Mouse (Mus musculus): ENCODE data around the gene Chek1.

DNA sequence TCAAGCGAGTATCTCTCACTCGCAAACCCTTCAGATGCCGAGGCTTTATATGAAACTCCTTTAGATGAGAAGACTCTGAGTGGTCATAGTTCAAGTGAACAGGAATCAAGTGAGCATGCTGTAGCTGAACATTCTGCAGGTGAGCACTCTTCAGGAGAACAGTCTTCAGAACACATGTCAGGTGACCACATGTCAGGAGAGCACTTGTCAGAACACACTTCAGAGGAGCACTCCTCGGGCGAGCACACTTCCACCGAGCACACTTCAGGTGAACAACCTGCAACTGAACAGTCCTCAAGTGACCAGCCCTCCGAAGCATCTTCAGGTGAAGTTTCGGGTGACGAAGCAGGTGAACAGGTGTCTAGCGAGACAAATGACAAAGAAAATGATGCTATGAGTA is 32.6 kb downstream of the Chek1 start:
- TF ChIP-seq CTCF (conservative IDR thresholded peaks at IDR 0.05; ENCODE audit: low read length), result no peak
- TF ChIP-seq POU5F1 (IDR thresholded peaks at IDR 0.05; ENCODE audit: borderline replicate concordance, low read length), result no peak
- no peak for TF ChIP-seq NANOG (IDR thresholded peaks at IDR 0.05; ENCODE audit: borderline replicate concordance, low read length)

Measured in E14TG2a.4 (cell line).